Mouse (Mus musculus): ENCODE measurements around the gene Stap2. TPM values are rescaled to one million over a fixed set of nuclear protein-coding genes. Genes with fewer than 3 reads are reported as not detected.

Stap2 gene
- polyA plus RNA-seq, 1 experiment = 16.7 TPM

GRCm38 (mm10) chr17:56030238-56030870 lies 25.0 kb upstream of the Stap2 start:
- Histone ChIP-seq H3K27me3 (ENCODE audit: control insufficient read depth, insufficient read depth, low read length, poor library complexity, severe bottlenecking) (no peaks in the 10 kb centered on the region), H3K9ac (ENCODE audit: low read depth, poor library complexity, severe bottlenecking) (no peak overlapping the region), H3K27ac (ENCODE audit: insufficient read depth, low read length) (no peak overlapping the region), H3K4me1 (ENCODE audit: control insufficient read depth, insufficient read depth, low read length) (peaks cover 2% of the 10 kb centered on the region), H3K4me3 (ENCODE audit: low read depth, low read length) (no peak overlapping the region), H3K9me3 (replicated peaks; ENCODE audit: control insufficient read depth, insufficient read depth, low read length, poor library complexity, severe bottlenecking) (no peaks in the 10 kb centered on the region), H3K36me3 (ENCODE audit: control insufficient read depth, insufficient read depth, low read length, poor library complexity, severe bottlenecking) (peaks cover 7% of the 10 kb centered on the region; the same call in 1 of the 2 replicates)
- TF ChIP-seq EP300 (IDR thresholded peaks at IDR 0.05; ENCODE audit: insufficient read depth, low read depth, low read length) (no peak), POLR2A (IDR thresholded peaks at IDR 0.05; ENCODE audit: insufficient read depth, low read length) (no peak), CTCF (IDR thresholded peaks at IDR 0.05; ENCODE audit: low read depth, low read length) (no peak)

GRCm38 (mm10) chr17:56027801-56028441 lies 22.5 kb upstream of the Stap2 start:
- no peak for TF ChIP-seq POLR2A (IDR thresholded peaks at IDR 0.05; ENCODE audit: insufficient read depth, low read length)
- no peak for TF ChIP-seq EP300 (IDR thresholded peaks at IDR 0.05; ENCODE audit: insufficient read depth, low read depth, low read length)
- TF ChIP-seq CTCF (IDR thresholded peaks at IDR 0.05; ENCODE audit: low read depth, low read length) = no peak
- H3K9me3 ChIP-seq (replicated peaks; ENCODE audit: control insufficient read depth, insufficient read depth, low read length, poor library complexity, severe bottlenecking) = no peaks in the 10 kb centered on the region
- H3K9ac ChIP-seq (ENCODE audit: low read depth, poor library complexity, severe bottlenecking) = no peak overlapping the region
- no peak overlapping the region for H3K27ac ChIP-seq (ENCODE audit: insufficient read depth, low read length)
- H3K4me3 ChIP-seq (ENCODE audit: low read depth, low read length) = no peak overlapping the region
- H3K36me3 ChIP-seq (ENCODE audit: control insufficient read depth, insufficient read depth, low read length, poor library complexity, severe bottlenecking) = no peaks in the 10 kb centered on the region
- H3K27me3 ChIP-seq (ENCODE audit: control insufficient read depth, insufficient read depth, low read length, poor library complexity, severe bottlenecking) = no peaks in the 10 kb centered on the region
- H3K4me1 ChIP-seq (ENCODE audit: control insufficient read depth, insufficient read depth, low read length) = peaks cover 2% of the 10 kb centered on the region

- Histone ChIP-seq H3K9me3 (replicated peaks; ENCODE audit: control insufficient read depth, insufficient read depth, low read length, poor library complexity, severe bottlenecking) (no peaks in the 10 kb centered on the region), H3K4me1 (ENCODE audit: control insufficient read depth, insufficient read depth, low read length) (no peaks in the 10 kb centered on the region), H3K36me3 (ENCODE audit: control insufficient read depth, insufficient read depth, low read length, poor library complexity, severe bottlenecking) (no peaks in the 10 kb centered on the region), H3K4me3 (ENCODE audit: low read depth, low read length) (no peak overlapping the region), H3K9ac (ENCODE audit: low read depth, poor library complexity, severe bottlenecking) (no peak overlapping the region), H3K27me3 (ENCODE audit: control insufficient read depth, insufficient read depth, low read length, poor library complexity, severe bottlenecking) (no peaks in the 10 kb centered on the region), H3K27ac (ENCODE audit: insufficient read depth, low read length) (no peak overlapping the region)
- TF ChIP-seq EP300 (IDR thresholded peaks at IDR 0.05; ENCODE audit: insufficient read depth, low read depth, low read length) = no peak
These were observed 21.5 kb upstream of the Stap2 start for GRCm38 (mm10) chr17:56026881-56027280.

GRCm38 (mm10) chr17:56026303-56026702 lies 20.9 kb upstream of the Stap2 start:
- no peaks in the 10 kb centered on the region for H3K4me1 ChIP-seq (ENCODE audit: control insufficient read depth, insufficient read depth, low read length)
- H3K27ac ChIP-seq (ENCODE audit: insufficient read depth, low read length) = no peak overlapping the region
- H3K9ac ChIP-seq (ENCODE audit: low read depth, poor library complexity, severe bottlenecking) = no peak overlapping the region
- H3K9me3 ChIP-seq (replicated peaks; ENCODE audit: control insufficient read depth, insufficient read depth, low read length, poor library complexity, severe bottlenecking) = no peaks in the 10 kb centered on the region
- TF ChIP-seq EP300 (IDR thresholded peaks at IDR 0.05; ENCODE audit: insufficient read depth, low read depth, low read length) = no peak
- TF ChIP-seq CTCF (IDR thresholded peaks at IDR 0.05; ENCODE audit: low read depth, low read length) = no peak
- no peak for TF ChIP-seq POLR2A (IDR thresholded peaks at IDR 0.05; ENCODE audit: insufficient read depth, low read length)
- H3K27me3 ChIP-seq (ENCODE audit: control insufficient read depth, insufficient read depth, low read length, poor library complexity, severe bottlenecking) = no peaks in the 10 kb centered on the region
- no peaks in the 10 kb centered on the region for H3K36me3 ChIP-seq (ENCODE audit: control insufficient read depth, insufficient read depth, low read length, poor library complexity, severe bottlenecking)
- H3K4me3 ChIP-seq (ENCODE audit: low read depth, low read length) = no peak overlapping the region

GRCm38 (mm10) chr17:56024931-56025330 lies 19.5 kb upstream of the Stap2 start:
- no peak overlapping the region for H3K27ac ChIP-seq (ENCODE audit: insufficient read depth, low read length)
- no peaks in the 10 kb centered on the region for H3K4me1 ChIP-seq (ENCODE audit: control insufficient read depth, insufficient read depth, low read length)
- no peak for TF ChIP-seq CTCF (IDR thresholded peaks at IDR 0.05; ENCODE audit: low read depth, low read length)
- TF ChIP-seq POLR2A (IDR thresholded peaks at IDR 0.05; ENCODE audit: insufficient read depth, low read length) = no peak
- TF ChIP-seq EP300 (IDR thresholded peaks at IDR 0.05; ENCODE audit: insufficient read depth, low read depth, low read length) = no peak
- no peak overlapping the region for H3K9ac ChIP-seq (ENCODE audit: low read depth, poor library complexity, severe bottlenecking)
- no peaks in the 10 kb centered on the region for H3K36me3 ChIP-seq (ENCODE audit: control insufficient read depth, insufficient read depth, low read length, poor library complexity, severe bottlenecking)
- no peak overlapping the region for H3K4me3 ChIP-seq (ENCODE audit: low read depth, low read length)
- H3K9me3 ChIP-seq (replicated peaks; ENCODE audit: control insufficient read depth, insufficient read depth, low read length, poor library complexity, severe bottlenecking) = no peaks in the 10 kb centered on the region
- no peaks in the 10 kb centered on the region for H3K27me3 ChIP-seq (ENCODE audit: control insufficient read depth, insufficient read depth, low read length, poor library complexity, severe bottlenecking)

- Histone ChIP-seq H3K4me1 (ENCODE audit: control insufficient read depth, insufficient read depth, low read length) (no peaks in the 10 kb centered on the region), H3K27me3 (ENCODE audit: control insufficient read depth, insufficient read depth, low read length, poor library complexity, severe bottlenecking) (no peaks in the 10 kb centered on the region), H3K9me3 (replicated peaks; ENCODE audit: control insufficient read depth, insufficient read depth, low read length, poor library complexity, severe bottlenecking) (no peaks in the 10 kb centered on the region), H3K9ac (ENCODE audit: low read depth, poor library complexity, severe bottlenecking) (no peak overlapping the region), H3K4me3 (ENCODE audit: low read depth, low read length) (no peak overlapping the region), H3K36me3 (ENCODE audit: control insufficient read depth, insufficient read depth, low read length, poor library complexity, severe bottlenecking) (no peaks in the 10 kb centered on the region), H3K27ac (ENCODE audit: insufficient read depth, low read length) (no peak overlapping the region)
- TF ChIP-seq EP300 (IDR thresholded peaks at IDR 0.05; ENCODE audit: insufficient read depth, low read depth, low read length) (no peak), POLR2A (IDR thresholded peaks at IDR 0.05; ENCODE audit: insufficient read depth, low read length) (no peak), CTCF (IDR thresholded peaks at IDR 0.05; ENCODE audit: low read depth, low read length) (no peak)
These were observed 19.1 kb upstream of the Stap2 start for GRCm38 (mm10) chr17:56024476-56024875.

Data from ES-Bruce4 (cell line).